Mouse (Mus musculus): ENCODE data around the gene Ccdc177.

DNA sequence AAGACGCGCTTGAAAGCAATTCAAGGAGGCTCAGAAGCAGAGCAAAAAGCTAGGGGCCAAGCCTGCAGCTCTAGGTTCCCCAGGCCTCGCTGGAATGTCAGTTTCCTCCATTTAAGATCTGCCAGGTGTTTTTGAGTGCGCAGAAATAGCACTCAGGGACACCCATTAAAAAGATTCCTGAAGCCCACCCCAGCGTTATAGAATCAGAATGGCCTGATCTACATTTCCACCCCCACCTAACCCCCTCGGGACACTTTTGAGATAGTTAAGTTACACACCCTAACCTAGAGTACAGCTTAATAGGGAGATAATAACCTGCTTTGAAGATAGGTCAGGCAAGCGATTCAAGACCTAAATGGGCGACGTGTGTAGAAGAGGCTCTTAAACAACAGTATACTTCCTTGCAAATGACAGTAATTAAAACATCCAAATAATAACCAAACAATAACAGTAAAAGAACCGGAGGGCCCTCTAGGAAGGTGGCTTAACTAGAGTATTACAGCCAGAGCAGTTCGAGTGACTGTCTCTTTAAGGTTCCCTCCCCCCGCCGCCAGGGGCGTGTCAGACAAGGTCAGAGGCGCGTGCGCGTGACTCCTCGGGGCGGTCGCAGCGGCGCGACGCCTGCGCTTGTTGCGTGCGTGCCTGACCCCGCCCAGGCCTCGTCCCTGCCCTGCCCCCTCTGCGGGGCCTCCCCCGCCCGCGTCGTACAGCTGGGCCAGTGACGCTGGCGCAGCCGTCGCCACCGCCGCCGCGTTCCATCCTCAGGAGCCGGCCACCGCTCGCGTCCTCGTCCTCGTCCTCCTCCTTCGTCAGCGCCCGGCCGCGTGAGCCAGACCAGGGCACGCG is 29.6 kb upstream of the Ccdc177 start, which contains the start of gene Susd6:
- TF ChIP-seq CTCF (IDR thresholded peaks at IDR 0.05; ENCODE audit: low read depth, low read length) (no peak), POLR2AphosphoS5 (IDR thresholded peaks at IDR 0.05; ENCODE audit: insufficient replicate concordance, low read depth, low read length) (no peak)
